Mouse (Mus musculus) liver, adult 2 months (tissue): ENCODE measurements at regions not wholly inside any gene's neighbourhood (a gene's known extent, or its start where the extent isn't known, plus 50 kb on each side); places are given as distances from the start of the nearest gene placed in this dataset.

Experiments used
- DNase-seq: peaks from one replicate; pipeline ENCODE4 v3.0.0-alpha.2; 2011; ENCODE audit warnings: low read depth, low spot score; ENCODE audit errors: extremely low read depth
- H3K27ac ChIP-seq: fragments of 200-500 bp; replicated peaks from 2 replicates; pipeline ENCODE4 v1.5.1; 2012; ENCODE audit warnings: low read depth, mild to moderate bottlenecking, control low read depth, inconsistent platforms, low read length; ENCODE audit not compliant: insufficient read depth
- H3K27me3 ChIP-seq: fragments of 200-500 bp; 2 replicates; pipeline ENCODE4 v1.6.1; 2012; ENCODE audit warnings: mild to moderate bottlenecking, moderate library complexity, low read length, inconsistent platforms; ENCODE audit not compliant: control insufficient read depth, insufficient read depth
- H3K36me3 ChIP-seq: fragments of 200-500 bp; 2 replicates; pipeline ENCODE4 v1.6.1; 2012; ENCODE audit warnings: low read length, inconsistent platforms; ENCODE audit not compliant: control insufficient read depth, insufficient read depth
- H3K4me1 ChIP-seq: fragments of 200-500 bp; 2 replicates; pipeline ENCODE4 v1.6.1; 2011; ENCODE audit warnings: low read length; ENCODE audit not compliant: control insufficient read depth, insufficient read depth
- H3K4me3 ChIP-seq: fragments of 200-500 bp; 2 replicates; pipeline ENCODE4 v1.5.1; 2011; ENCODE audit warnings: low read depth, mild to moderate bottlenecking, control low read depth, low read length, moderate library complexity; ENCODE audit not compliant: insufficient read depth
- H3K79me2 ChIP-seq: fragments of 200-500 bp; 2 replicates; pipeline ENCODE4 v1.6.1; 2012; ENCODE audit warnings: inconsistent platforms, mild to moderate bottlenecking, low read length, moderate library complexity; ENCODE audit not compliant: control insufficient read depth, insufficient read depth
- H3K9ac ChIP-seq: fragments of 200-500 bp; 2 replicates; pipeline ENCODE4 v1.6.1; 2012; ENCODE audit warnings: low read depth, mild to moderate bottlenecking, control low read depth, inconsistent platforms, low read length
- CTCF ChIP-seq: fragments of 200-500 bp; IDR thresholded peaks from 2 replicates; pipeline ENCODE4 v1.5.1; 2011; ENCODE audit warnings: low read depth, low read length, control low read depth
- POLR2A ChIP-seq: fragments of 200-500 bp; IDR thresholded peaks from 2 replicates; pipeline ENCODE4 v1.6.1; 2011; ENCODE audit warnings: low read length, control low read depth; ENCODE audit not compliant: insufficient read depth; ENCODE audit errors: extremely low read depth
- WGBS: fragments of 180-500 bp; shearing (Covaris S2); methylation state at CpG from one replicate; pipeline ENCODE4 v1.1.7; 2018; 5-methylcytosine and 5-hydroxymethylcytosine counted together

- no peak overlapping the region for H3K4me3 ChIP-seq
- no peak overlapping the region for H3K9ac ChIP-seq
- no peak for TF ChIP-seq POLR2A
- TF ChIP-seq CTCF, result no peak
- WGBS, result 86% methylated on average over 1 of the region's 1 CpGs
- H3K36me3 ChIP-seq, result no peaks in the 10 kb centered on the region
- H3K4me1 ChIP-seq, result no peaks in the 10 kb centered on the region
- no peak overlapping the region for H3K27ac ChIP-seq
- H3K79me2 ChIP-seq, result no peaks in the 10 kb centered on the region
- no peak for DNase-seq
- H3K27me3 ChIP-seq, result no peaks in the 10 kb centered on the region
Observed at GRCm38 (mm10) chr6:100085981-100086380, 201.3 kb downstream of the Rybp start.

GRCm38 (mm10) chr6:100083868-100084477, 203.3 kb downstream of the Rybp start:
- DNase-seq, result no peak
- Histone ChIP-seq H3K27me3 (no peaks in the 10 kb centered on the region), H3K9ac (no peak overlapping the region), H3K36me3 (no peaks in the 10 kb centered on the region), H3K79me2 (no peaks in the 10 kb centered on the region), H3K27ac (no peak overlapping the region), H3K4me3 (no peak overlapping the region), H3K4me1 (no peaks in the 10 kb centered on the region)
- TF ChIP-seq POLR2A (no peak), CTCF (no peak)
- 97% methylated on average over 4 of the region's 4 CpGs for WGBS

GRCm38 (mm10) chr6:100083127-100083526, 204.2 kb downstream of the Rybp start:
- no peak overlapping the region for H3K9ac ChIP-seq
- H3K4me3 ChIP-seq, result no peak overlapping the region
- H3K27ac ChIP-seq, result no peak overlapping the region
- no peaks in the 10 kb centered on the region for H3K79me2 ChIP-seq
- 84% methylated on average over 5 of the region's 5 CpGs for WGBS
- no peaks in the 10 kb centered on the region for H3K36me3 ChIP-seq
- H3K27me3 ChIP-seq, result no peaks in the 10 kb centered on the region
- TF ChIP-seq CTCF (no peak), POLR2A (no peak)
- DNase-seq, result no peak
- no peaks in the 10 kb centered on the region for H3K4me1 ChIP-seq

- no peaks in the 10 kb centered on the region for H3K36me3 ChIP-seq
- H3K27me3 ChIP-seq, result no peaks in the 10 kb centered on the region
- no peaks in the 10 kb centered on the region for H3K79me2 ChIP-seq
- no peak overlapping the region for H3K9ac ChIP-seq
- H3K4me3 ChIP-seq, result no peak overlapping the region
- peaks cover 6% of the 10 kb centered on the region; the same call in 1 of the 2 replicates for H3K4me1 ChIP-seq
- H3K27ac ChIP-seq, result no peak overlapping the region
- TF ChIP-seq POLR2A (no peak), CTCF (no peak)
- DNase-seq, result peak; percentile 85
- 24% methylated on average over 10 of the region's 10 CpGs for WGBS
Observed at GRCm38 (mm10) chr6:100074672-100075335, 212.5 kb downstream of the Rybp start.

- peaks cover 6% of the 10 kb centered on the region; the same call in 1 of the 2 replicates for H3K4me1 ChIP-seq
- H3K27ac ChIP-seq, result no peak overlapping the region
- no peaks in the 10 kb centered on the region for H3K79me2 ChIP-seq
- no peak for TF ChIP-seq CTCF
- TF ChIP-seq POLR2A, result no peak
- no peak overlapping the region for H3K4me3 ChIP-seq
- no peak overlapping the region for H3K9ac ChIP-seq
- 47% methylated on average over 6 of the region's 6 CpGs for WGBS
- no peaks in the 10 kb centered on the region for H3K27me3 ChIP-seq
- DNase-seq, result peak; percentile 26
- H3K36me3 ChIP-seq, result no peaks in the 10 kb centered on the region
Observed at GRCm38 (mm10) chr6:100072261-100072968, 214.9 kb downstream of the Rybp start.
